Mouse (Mus musculus): Measurements from ENCODE around the gene Cd36.

Cd36 gene

DNA sequence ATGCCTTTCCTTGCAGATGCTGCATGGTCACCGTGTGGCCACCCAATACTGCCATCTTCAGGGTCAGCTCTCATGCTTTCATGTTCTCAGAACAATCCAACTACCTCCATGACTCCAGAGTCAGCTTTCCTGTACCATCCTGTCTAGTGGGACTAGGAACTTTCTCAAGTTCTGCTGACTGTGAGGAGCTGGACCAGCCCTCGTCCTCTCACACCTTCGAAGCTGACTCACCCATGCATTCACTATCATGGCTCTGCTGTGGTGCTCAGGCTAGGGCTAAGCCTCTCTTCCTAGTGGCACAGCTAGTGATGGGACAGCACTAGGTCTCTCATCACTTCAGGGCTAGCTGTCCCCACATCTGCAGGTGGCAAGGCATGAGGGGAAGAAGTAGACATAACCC lies 30.7 kb downstream of the Cd36 start:
- no peak for DNase-seq (ENCODE audit: low spot score)

DNA sequence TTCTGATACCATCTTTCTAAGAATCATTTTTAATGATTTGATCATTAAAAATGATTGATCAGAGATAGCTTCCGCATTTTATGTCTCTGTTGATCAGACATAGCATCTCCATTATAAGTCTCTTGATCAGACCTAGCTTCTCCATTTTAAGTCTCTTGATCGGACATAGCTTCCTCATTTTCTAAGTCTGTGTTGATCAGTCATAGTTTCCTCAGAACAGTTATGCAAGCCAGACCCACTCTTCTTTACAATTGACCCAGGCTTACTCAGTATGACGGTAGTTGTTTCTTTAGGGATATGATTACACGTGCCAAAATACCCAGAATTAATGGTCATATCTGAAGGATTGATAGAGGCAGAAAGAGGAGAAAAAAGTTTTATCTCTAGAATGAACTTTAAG lies 31.3 kb downstream of the Cd36 start:
- no peak for DNase-seq (ENCODE audit: low spot score)

DNA sequence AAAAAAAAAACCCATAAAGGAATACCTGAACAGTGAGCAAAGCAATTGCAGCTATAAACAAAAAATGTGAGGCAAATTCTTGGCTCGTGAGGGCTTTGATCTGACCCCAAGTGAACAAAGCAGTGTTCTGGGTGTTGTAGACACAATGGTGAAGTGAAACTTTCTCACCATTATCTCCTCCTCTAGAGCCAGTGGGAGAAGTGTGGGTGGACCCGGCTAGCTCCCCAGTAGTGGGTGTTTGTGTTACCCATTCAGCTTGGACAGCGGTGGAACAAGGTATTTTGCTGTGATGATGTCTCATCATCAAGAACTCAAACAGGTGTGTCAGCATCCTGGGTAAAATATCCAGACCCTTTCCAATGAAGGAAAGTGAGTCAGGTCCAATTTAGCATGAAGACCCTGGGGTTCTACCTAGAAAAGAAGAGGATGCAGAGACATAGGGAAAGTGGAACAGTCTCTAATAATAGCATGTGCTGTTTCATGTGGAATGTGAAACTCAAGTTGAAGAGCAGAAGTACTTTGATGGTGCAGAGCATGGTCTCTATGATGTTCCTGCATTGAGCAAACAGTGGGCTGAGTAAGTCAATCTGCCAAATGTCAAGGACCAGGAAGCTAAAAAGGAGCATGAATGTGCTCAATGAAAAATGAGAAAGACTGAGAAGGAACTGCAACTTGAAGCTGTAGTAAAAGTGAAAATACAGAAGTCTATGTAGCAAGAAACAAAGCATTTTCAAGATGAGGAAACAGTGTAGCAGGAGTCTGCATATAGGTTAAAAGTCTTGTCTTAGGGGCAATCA lies 34.3 kb downstream of the Cd36 start:
- no peak for DNase-seq (ENCODE audit: low spot score)

DNA sequence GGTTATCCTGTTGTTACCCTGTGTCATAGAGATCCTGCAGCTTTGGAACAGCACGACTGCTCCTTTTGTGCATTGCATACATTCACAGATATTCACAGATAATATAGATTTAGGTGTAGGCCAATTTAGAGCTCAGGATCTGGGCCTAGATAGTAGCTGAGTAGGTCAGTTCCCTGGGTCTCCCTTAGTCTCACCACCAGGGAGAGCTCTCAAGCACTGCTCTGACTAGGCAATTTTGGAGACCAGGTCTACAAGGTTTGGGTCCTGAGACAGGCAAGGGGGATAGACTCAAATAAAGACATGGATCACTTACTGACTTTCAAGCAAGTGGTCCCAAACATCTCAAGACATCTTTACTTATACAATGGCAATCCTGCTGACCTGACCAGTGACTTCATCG lies 38.0 kb downstream of the Cd36 start:
- DNase-seq (ENCODE audit: low spot score), result no peak

DNA sequence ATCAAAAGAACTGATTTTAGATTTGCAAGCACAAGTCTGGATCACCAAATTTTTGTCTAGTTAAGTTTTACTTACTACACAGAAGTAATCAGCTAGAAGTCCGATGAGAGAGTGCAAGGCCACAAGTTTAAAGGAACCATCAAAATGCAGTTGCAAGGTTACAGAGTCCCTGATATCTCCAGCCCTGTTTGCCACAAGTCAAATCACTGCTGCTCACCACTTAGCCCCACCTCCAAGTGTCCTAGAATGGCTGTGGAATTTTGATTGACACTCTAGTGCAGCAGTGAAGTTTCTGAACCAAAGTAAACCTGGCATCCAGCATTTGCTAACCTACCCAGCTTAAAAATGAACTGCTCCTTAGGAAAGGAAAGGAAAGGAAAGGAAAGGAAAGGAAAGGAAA lies 39.0 kb downstream of the Cd36 start:
- DNase-seq (ENCODE audit: low spot score), result no peak

DNA sequence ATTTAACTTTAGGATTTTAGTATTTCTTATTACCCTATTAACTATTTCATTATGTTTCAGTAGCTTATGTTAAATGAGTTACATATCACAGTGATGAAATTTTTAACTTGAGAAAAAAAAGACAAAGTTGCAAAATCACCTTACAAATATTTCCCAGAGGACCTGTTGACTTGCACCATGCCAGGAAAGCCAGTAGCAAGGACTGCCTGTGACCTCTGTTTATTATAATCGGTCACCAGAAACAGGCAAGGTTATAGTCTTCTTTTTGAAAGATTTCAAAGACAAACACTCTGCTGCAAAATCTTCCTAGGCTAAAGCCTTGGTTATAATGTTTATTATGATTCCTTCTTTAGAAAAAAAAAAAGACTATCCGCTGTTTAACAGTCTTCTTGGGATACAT lies 39.9 kb downstream of the Cd36 start:
- DNase-seq (ENCODE audit: low spot score), result no peak

DNA sequence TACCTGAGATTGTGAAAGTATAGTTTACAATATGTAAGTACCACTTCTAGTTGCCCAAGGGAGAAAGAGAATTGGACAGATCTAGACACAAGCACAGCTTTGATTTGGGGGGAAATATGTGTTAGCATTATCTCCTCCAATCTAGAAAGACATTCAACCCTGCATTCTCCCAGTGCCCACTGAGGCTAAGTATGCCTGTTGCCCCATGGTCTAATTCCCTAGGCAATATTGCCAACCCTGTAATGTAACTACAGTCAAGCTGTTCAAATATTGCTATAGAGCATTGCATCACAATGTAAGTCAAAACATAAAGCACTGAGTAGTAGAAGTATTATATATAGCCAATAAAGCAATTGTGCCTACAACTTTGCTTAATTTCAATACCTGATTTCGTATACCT lies 40.3 kb downstream of the Cd36 start:
- no peak for DNase-seq (ENCODE audit: low spot score)

DNA sequence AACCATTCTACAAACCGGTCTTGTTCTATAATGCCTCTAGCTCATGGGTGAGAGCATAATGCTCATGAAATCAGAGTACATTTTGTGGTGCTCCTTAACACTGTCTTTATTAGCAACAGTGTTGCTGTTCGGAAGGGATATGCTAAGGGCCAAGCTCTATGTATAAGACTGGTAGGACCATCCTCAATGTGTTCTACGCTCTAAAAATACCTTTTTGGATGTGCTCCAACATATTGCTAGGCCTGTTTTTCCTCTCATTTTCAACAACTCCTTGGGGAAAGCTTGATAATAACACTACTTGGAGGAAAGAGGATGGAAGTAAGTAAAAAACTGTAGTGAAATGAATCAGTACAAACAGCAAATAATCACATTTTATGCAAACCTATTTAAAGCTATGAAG lies 44.7 kb downstream of the Cd36 start:
- DNase-seq (ENCODE audit: low spot score), result no peak

DNA sequence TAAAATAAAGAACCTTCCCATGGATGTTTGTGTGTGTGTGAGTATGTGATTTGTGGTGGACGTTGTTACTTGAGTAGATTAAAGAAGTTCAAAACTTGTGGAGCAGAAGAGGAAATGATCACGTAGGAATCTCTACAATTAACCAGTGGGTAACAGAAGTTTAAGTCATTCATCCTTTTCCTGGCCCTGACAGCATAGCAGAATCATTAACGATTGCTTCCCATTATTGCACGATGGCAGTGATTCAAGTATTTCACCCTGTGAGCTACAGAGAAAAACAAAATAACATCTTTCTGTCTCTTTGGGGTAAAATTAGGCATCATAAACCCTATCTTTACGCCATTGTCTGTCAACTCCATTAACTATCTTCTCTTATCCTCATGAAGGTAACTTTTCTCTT lies 45.3 kb downstream of the Cd36 start:
- no peak for DNase-seq (ENCODE audit: low spot score)

DNA sequence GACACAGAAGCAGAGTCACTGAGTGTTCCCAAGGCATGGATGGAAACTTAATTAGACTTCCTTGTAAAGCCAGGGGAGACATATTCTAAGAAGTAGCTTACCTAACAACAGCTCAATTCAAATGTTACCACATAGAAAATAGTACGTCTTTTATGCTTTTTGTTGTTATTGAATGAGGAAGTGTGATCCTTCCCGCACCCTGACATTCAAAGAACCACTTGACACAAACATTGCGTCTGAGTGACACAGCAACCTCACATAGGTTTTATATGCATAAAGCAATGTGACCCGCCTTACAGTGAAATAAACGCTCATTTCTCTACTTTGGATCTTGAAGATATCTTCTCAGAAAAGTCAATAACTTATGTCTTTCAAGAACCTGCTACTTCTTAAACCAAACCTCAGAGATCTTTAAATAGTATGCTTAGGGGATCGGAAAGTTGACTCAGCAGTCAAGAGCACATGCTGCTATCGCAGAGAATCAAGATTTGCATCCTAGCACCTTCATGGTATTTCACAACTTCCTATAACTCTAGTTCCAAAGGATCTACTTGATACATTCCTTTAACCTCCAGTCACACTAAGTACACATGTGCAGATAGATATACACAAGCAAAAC lies 46.4 kb downstream of the Cd36 start:
- no peak for DNase-seq (ENCODE audit: low spot score)

DNA sequence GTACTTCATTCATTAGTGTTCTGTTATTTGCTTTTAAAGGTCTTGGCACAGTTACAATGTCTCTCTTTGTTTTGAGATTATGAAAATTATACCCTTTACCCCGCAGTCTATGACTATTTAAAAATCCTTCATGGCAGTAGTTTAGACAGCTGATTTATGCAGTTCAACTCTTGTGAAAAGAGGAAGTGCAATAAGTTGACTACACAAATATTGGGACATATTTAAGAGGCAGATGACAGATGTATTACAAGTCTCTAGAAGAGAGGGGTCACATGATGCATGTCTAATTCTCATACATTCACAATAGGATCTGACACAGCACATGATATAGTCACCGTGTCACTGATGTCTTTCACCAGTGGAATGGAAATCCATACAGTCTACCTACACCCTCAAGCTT lies 49.1 kb downstream of the Cd36 start:
- DNase-seq (ENCODE audit: low spot score), result no peak

DNA sequence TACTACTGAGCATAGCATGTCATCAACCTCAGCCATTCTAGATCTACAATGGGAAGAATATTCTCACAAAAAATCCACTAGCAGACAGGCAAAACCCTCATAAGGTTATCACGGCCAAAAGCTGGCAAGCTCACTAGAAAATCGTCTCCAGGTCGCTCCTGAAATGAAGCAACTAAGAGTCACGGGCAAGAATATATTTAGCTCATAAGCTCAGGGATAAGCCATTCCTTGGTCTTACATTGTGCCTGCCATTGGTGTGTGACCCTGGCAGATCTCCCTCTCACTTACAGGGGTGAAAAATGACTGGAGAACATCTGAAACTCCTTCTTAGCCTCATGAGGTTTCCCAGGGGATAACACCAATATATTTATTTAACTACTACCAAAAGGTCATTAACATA lies 52.2 kb downstream of the Cd36 start:
- no peak for DNase-seq (ENCODE audit: low spot score)

DNA sequence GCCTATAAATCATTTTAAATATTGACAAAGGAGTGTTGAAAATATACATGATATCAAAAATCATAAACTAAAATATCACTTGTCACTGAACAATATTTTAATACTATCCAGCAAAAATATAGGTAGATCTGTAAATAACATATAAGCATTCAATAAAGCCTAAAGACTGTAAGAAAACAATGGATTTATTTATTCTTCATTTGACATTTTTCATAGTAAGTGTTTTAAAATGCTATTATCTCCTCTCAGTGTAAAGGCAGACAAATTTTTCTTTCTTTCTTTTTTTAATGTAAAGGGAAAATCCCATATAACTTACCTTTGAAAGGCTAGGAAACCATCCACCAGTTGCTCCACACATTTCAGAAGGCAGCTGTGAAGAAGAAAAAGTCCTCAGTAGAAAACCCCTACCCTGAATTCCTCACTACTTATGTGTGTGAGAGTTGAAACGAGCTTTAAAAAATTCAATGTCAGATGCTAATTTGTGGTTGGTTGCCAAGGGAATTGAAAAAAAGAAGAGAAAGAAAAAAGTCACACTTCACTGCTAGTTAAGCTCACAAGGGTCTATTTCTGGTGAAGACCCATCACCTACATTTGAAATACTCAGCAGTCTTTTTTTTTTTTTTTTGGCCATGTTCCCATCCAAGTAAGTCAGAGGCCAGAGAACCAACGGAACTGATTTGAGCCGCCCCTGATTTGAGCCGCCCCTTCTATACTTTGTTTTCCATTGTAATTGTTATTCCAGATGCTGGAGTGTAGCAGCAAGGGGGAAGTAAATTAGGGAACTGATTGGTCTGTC lies 53.1 kb downstream of the Cd36 start:
- DNase-seq (ENCODE audit: low spot score), result no peak

DNA sequence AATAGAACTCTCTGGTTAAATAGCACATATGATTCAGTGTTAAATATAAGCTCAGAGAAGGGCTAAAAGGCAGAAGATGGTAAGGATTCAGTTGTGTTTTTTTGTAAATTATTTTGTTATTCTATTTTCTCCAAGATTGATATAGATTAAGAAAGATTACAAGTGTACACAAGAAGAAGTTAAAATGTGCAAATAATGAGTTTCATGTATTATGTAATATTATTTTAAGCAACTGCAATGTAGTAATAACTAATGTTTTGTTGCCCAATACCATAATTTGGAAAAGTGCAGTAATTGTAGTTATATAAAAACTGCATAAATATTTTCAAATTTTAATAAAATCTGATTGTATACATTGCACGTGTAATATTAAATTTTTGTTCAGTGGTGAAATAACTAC lies 54.8 kb downstream of the Cd36 start:
- no peak for DNase-seq (ENCODE audit: low spot score)

DNA sequence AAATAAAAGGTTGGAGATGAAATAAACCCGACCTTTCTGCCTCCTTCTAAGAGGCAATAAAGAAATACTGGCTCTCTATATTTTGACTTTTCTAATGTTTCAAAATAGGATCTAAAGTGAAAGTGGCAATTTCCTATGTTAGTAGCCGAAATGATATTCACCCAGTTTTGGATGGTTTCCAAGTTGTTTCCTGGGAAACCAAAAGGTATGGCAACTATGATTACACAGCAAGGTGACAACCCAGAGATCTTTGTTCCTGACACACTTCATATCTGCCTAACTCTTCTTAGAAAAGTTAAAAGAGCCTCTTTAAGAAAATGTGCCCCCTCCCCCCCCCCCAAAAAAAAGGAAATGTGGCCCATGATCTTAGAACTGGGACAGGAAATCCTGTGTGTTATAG lies 58.1 kb downstream of the Cd36 start:
- DNase-seq (ENCODE audit: low spot score), result no peak

DNA sequence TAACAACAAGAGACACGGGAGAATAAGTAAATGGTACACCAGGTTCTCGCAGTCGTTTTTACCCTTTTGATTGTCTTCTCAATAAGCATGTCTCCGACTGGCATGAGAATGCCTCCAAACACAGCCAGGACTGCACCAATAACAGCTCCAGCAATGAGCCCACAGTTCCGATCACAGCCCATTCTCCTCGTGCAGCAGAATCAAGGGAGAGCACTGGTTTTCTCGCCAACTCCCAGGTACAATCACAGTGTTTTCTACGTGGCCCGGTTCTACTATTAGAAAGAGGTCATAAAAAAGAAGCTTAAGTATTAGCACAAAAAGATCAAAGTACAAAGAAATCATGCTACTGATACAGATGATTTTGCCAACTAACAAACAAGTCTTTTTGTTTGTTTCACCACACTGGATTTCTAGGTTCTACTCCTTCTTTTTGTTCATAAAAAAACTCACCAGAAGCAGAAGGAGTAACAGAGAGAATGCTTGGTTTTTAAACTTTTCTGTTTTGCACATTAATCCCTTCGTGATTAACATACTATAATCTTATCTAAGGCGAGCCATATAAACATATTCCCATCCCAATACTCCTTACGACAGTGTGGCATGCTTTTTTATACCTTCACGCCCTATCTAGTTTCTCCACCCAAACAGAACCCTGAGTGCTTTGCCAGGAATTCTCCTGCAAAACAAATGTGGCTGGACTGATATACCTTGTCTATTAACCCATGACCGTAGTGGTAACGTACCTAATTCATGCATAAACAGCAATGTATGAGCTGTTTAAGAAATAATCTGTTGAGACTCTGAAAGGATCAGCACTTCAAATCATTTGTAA lies 59.7 kb downstream of the Cd36 start:
- no peak for DNase-seq (ENCODE audit: low spot score)

DNA sequence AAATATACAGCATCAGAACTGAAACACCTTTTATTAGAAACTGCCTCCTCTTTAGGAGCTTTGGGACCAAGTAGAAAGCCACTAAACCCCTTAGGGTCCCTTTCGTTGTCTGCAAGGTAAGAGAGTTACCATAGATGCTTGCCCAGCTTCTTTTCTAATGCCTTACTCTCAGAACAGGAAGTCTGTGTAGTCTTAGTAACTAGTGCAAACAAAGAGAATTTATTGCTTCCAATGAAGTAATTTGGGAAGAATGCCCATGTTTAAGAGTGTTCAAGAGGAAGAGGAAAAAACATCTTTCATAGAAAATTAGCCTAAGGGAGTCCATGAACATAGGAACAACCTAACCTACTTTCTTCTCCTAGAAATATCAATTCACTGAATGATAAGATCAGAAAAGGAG lies 67.2 kb downstream of the Cd36 start:
- DNase-seq (ENCODE audit: low spot score), result no peak

DNA sequence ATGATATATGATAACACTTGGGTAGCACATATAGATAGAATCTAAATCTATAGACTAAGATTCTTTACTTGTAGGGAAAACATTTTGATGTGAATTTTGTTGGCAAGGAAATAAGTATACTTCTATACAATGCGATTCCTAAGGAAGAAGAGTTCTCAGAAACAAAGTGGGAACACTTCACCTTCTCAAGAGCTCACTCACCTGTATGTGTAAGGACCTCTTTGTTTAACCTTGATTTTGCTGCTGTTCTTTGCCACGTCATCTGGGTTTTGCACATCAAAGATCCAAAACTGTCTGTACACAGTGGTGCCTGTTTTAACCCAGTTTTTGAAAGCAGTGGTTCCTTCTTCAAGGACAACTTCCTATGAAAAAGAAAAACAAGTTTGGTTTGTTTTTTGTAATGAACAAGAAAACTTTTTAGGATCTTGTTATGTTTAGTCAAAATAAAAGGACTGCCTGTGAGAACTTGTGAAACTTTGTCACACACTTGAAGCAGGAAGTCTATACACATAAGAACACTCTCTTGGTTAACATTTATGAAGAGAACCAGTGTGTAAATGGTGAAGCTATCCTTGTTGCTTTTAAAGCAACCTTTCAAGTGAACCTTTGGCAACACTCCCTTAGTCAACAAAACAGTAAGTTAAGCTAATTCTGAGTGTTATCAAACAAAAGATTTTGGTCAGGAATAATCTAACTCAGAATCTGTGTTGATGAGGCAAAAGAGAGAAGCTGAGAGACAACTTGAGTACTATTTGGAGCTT lies 68.2 kb downstream of the Cd36 start:
- DNase-seq (ENCODE audit: low spot score), result no peak

DNA sequence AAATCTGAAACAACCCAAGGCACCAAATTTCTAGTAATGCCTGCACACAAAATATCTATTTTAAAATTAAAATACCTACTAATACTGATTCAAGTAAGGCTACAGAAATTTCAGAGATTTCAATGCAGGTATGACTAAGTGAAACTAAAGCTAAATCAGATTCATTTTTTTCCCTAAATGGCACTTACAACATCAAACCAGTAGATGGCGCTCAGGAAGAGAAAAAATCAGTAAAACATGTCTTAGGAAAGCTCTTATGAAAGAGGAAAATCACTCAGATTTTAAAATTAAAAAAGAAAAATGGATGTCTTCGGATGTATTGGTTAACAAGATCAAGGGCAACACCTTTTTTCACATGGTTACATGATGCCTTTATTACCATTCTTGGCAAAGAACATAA lies 72.4 kb downstream of the Cd36 start:
- peak; percentile 15 for DNase-seq (ENCODE audit: low spot score)

DNA sequence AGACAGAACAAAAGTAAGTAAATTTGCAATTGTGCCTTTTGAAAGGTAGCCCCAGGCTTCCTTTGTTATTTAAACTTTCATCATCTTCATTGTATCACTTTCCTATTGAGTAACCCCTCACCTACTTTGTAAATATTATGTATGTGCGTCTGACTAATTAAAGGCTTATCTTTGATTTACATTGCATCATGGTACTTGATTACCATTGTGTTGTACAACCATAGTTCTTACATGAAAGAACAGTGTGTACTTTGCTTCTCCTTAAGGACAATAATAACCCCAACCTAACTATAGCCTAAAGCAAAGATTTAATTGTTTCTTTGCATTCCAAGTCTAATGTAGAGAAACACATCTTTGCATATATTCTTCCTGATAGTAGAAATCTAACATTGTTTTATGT lies 78.3 kb downstream of the Cd36 start:
- no peak for DNase-seq (ENCODE audit: low spot score)

DNA sequence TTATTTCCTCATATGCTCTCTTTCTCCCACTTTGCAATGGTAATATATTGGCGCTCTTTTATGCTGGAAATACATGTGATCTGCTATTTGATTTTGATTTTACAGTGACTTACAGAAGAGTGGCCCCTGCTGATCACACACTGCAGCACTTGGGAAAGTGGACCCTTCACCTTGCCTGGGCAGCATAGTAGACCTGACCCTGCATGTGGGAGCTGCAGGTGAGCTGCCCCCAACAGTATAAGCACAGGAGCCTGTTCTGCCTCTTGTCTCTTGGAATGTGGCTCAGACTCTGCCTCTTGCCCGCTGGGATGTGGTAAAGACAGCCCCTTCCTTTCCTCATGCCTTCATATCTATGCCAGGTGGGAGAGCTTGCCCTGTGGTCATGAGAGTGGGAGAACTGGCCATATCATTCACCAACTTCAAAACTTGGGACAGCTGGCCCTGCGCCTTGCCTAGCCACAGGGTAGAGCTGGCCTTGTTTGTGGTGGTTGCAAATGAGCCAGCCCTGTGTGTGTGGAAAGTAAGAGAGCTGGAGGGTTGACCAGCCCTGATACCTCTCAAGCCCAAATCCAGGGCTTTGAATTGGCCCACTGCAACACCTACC lies 81.7 kb downstream of the Cd36 start:
- no peak for DNase-seq (ENCODE audit: low spot score)
